ENCODE assay signal across 29 mouse cellular contexts in the genomic region with DNA sequence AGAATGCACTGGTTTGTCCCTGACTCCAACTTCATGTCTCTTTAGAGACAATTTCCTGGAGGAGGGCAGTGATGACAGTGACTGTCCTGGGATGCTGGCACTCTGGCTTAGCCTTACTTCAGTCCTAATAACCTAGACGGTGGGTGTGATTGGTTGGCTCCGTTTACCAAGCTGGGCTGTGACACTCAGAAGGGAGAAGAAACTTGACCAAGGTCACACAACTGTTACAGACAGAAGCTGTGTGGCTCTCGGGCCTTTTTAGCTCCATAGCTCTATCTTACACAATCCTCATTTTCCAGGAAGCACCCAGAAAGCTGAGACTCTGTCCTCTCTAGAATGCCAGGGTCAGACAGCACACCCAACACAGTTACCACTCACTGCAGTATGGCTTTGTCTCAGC. TPM values are rescaled to one million over a fixed set of nuclear protein-coding genes. Genes with fewer than 3 reads are reported as not detected.
"Had no signal": no experiment of that assay in that cellular context is flagged by ENCODE, and none has a peak within 500 bp of the region (broad histone marks: within the 10 kb centered on the region; RNA-seq: fewer than 3 reads in every experiment).

No protein-coding gene starts in this region.

- H3K36me3 ChIP-seq: embryonic facial prominence, embryonic 10.5 days; embryonic facial prominence, embryonic 12.5 days; embryonic facial prominence, embryonic 13.5 days; embryonic facial prominence, embryonic 15.5 days; forebrain, embryonic 10.5 days; forebrain, embryonic 12.5 days; forebrain, embryonic 15.5 days; heart, embryonic 10.5 days had no signal

- DNase-seq: cerebellum, postnatal 10 days; cerebellum, postnatal 14 days; cerebellum, postnatal 25 days; cerebellum, postnatal 36 days; embryo, embryonic 11 days; forebrain, postnatal 0 days; gastrocnemius, adult 2 months; gastrocnemius, postnatal 10 days; gastrocnemius, postnatal 14 days; gastrocnemius, postnatal 25 days; gastrocnemius, postnatal 36 days; heart, adult 11 months; heart, adult 18-20 months; heart, adult 2 months had no signal

- H3K4me3 ChIP-seq: embryonic facial prominence, embryonic 10.5 days; embryonic facial prominence, embryonic 12.5 days; embryonic facial prominence, embryonic 13.5 days; embryonic facial prominence, embryonic 15.5 days; erythroblast, embryonic 14.5 days; forebrain, embryonic 10.5 days; forebrain, embryonic 12.5 days; forebrain, embryonic 13.5 days; forebrain, embryonic 15.5 days; gastrocnemius, adult 2 months; heart, adult 2 months; heart, embryonic 10.5 days had no signal

- H3K4me2 ChIP-seq: embryonic facial prominence, embryonic 12.5 days; embryonic facial prominence, embryonic 13.5 days; embryonic facial prominence, embryonic 15.5 days; forebrain, embryonic 12.5 days; forebrain, embryonic 13.5 days; forebrain, embryonic 15.5 days had no signal

- H3K27me3 ChIP-seq: embryonic facial prominence, embryonic 12.5 days; embryonic facial prominence, embryonic 13.5 days; embryonic facial prominence, embryonic 15.5 days; forebrain, embryonic 12.5 days; forebrain, embryonic 13.5 days; forebrain, embryonic 15.5 days had no signal

RNA-seq across cellular contexts. Expression of a gene that starts 29.9 kb away (rescaled TPM):
- total RNA-seq: common myeloid progenitor, adult 5-6 weeks; gastrocnemius, adult 2 months; gastrocnemius, adult 8-10 months; gastrocnemius, postnatal 25 days; gastrocnemius, postnatal 36 days; granulocyte monocyte progenitor cell, adult 5-6 weeks; heart, adult 2 months; heart, adult 8-10 months had no signal
- polyA plus RNA-seq: embryonic facial prominence, embryonic 11.5 days had no signal
